Mouse (Mus musculus) liver, embryonic 14.5 days (tissue): ENCODE data around the gene Vps39. TPM values are rescaled to one million over a fixed set of nuclear protein-coding genes. Genes with fewer than 3 reads are reported as not detected.

Source experiments
- ATAC-seq: fragments of 200-750 bp; cut with Nextera tagmentation; 2 replicates; pipeline ENCODE4 v1.8.0; 2017; ENCODE audit warnings: moderate number of reproducible peaks, mild to moderate bottlenecking, moderate library complexity; ENCODE audit not compliant: insufficient read depth
- DNase-seq, 3 experiments: peaks; one replicate each; pipeline ENCODE4 v3.0.0-alpha.2; 2012 to 2013; ENCODE audit warnings: low read depth in 3 of 3, low spot score in 3 of 3
- H3K27ac ChIP-seq: fragments of 300-500 bp; sonication (generic); 2 replicates; pipeline ENCODE4 v1.5.1; 2014; ENCODE audit warnings: moderate library complexity, mild to moderate bottlenecking, control low read depth, inconsistent platforms
- H3K27me3 ChIP-seq: fragments of 300-500 bp; sonication (generic); 2 replicates; pipeline ENCODE4 v1.6.1; 2014; ENCODE audit warnings: mild to moderate bottlenecking, low read length, moderate library complexity; ENCODE audit not compliant: control insufficient read depth, insufficient read depth
- H3K36me3 ChIP-seq: fragments of 300-500 bp; sonication (generic); replicated peaks from 2 replicates; pipeline ENCODE4 v1.6.1; 2014; ENCODE audit warnings: low read depth; ENCODE audit not compliant: control insufficient read depth, insufficient read depth
- H3K4me1 ChIP-seq, 2 experiments: fragments of 200-500 bp in 1 of 2; fragments of 300-500 bp in 1 of 2; sonication (generic) in 1 of 2; replicated peaks; 2 replicates each; pipeline ENCODE4 v1.6.1; 2012 to 2014; ENCODE audit warnings: antibody characterized with exemption in 1 of 2, inconsistent platforms in 1 of 2, low read length in 1 of 2; ENCODE audit not compliant: control insufficient read depth in 2 of 2, insufficient read depth in 2 of 2
- H3K4me2 ChIP-seq: fragments of 300-500 bp; sonication (generic); 2 replicates; pipeline ENCODE4 v1.6.1; 2014; ENCODE audit warnings: low read depth, mild to moderate bottlenecking, control low read depth, moderate library complexity
- H3K4me3 ChIP-seq, 2 experiments: fragments of 200-500 bp in 1 of 2; fragments of 300-500 bp in 1 of 2; sonication (generic) in 1 of 2; 2 replicates each; pipeline ENCODE4 v1.5.1; 2012 to 2014; ENCODE audit warnings: low read depth in 2 of 2, low read length in 2 of 2, mild to moderate bottlenecking in 2 of 2, control low read depth in 1 of 2, inconsistent platforms in 1 of 2, moderate library complexity in 1 of 2; ENCODE audit not compliant: insufficient read depth in 1 of 2
- H3K9ac ChIP-seq: fragments of 300-500 bp; sonication (generic); replicated peaks from 2 replicates; pipeline ENCODE4 v1.6.1; 2014; ENCODE audit warnings: mild to moderate bottlenecking, control low read depth, moderate library complexity
- H3K9me3 ChIP-seq: fragments of 300-500 bp; sonication (generic); 2 replicates; pipeline ENCODE4 v1.6.1; 2016; ENCODE audit warnings: low read length, mixed read lengths; ENCODE audit not compliant: control insufficient read depth
- CTCF ChIP-seq: IDR thresholded peaks from 2 replicates; pipeline ENCODE4 v1.5.1; 2016; ENCODE audit warnings: antibody characterized with exemption, low read depth, control low read depth
- EP300 ChIP-seq: IDR thresholded peaks from 2 replicates; pipeline ENCODE4 v1.6.1; 2016; ENCODE audit warnings: antibody characterized with exemption, low read depth
- WGBS: fragments of 180-500 bp; shearing (Covaris S2); extraction: QIAGEN DNeasy Blood & Tissue Kit; methylation state at CpG from one replicate; pipeline ENCODE4 v1.1.7; 2014; ENCODE audit not compliant: insufficient replicate concordance; 5-methylcytosine and 5-hydroxymethylcytosine counted together
- polyA plus RNA-seq, 2 experiments: library from polyadenylated mRNA; depleted of rRNA in 1 of 2; stranded (reverse) in 1 of 2; unstranded in 1 of 2; fragments of >200 nt; fragmentation: Nextera tagmentation in 1 of 2; extraction: Ambion mirVana in 1 of 2; gene quantifications; 2 replicates each; pipeline versions ENCODE4 v1.2.1 to v1.2.3; 2012 to 2014

Gene Vps39
- polyA plus RNA-seq, 2 experiments = 6.6 to 6.9 TPM

- WGBS = 70% methylated on average over 4 of the region's 4 CpGs
- Histone ChIP-seq H3K27ac (no peak overlapping the region), H3K4me2 (no peak overlapping the region), H3K36me3 (peaks cover 19% of the 10 kb centered on the region), H3K9me3 (no peaks in the 10 kb centered on the region), H3K27me3 (no peaks in the 10 kb centered on the region), H3K4me1 (no peaks in the 10 kb centered on the region), H3K4me3 (no peak overlapping the region), H3K9ac (no peak overlapping the region)
- ATAC-seq (no peak), DNase-seq (no peak)
- TF ChIP-seq CTCF (no peak), EP300 (no peak)
These were observed 21.4 kb downstream of the Vps39 start for GRCm38 (mm10) chr2:120331575-120331974.

- no peak overlapping the region for H3K4me2 ChIP-seq
- TF ChIP-seq CTCF (no peak), EP300 (no peak)
- ATAC-seq (no peak), DNase-seq (no peak)
- no peak overlapping the region for H3K27ac ChIP-seq
- WGBS = 59% methylated on average over 4 of the region's 4 CpGs
- H3K4me3 ChIP-seq = no peak overlapping the region
- H3K27me3 ChIP-seq = no peaks in the 10 kb centered on the region
- H3K9me3 ChIP-seq = no peaks in the 10 kb centered on the region
- H3K9ac ChIP-seq = no peak overlapping the region
- H3K4me1 ChIP-seq = no peaks in the 10 kb centered on the region
- H3K36me3 ChIP-seq = no peaks in the 10 kb centered on the region
These were observed 37.9 kb downstream of the Vps39 start for GRCm38 (mm10) chr2:120315077-120315476.

GRCm38 (mm10) chr2:120314487-120314886 is 38.5 kb downstream of the Vps39 start:
- Histone ChIP-seq H3K36me3 (no peaks in the 10 kb centered on the region), H3K4me2 (no peak overlapping the region), H3K27me3 (no peaks in the 10 kb centered on the region), H3K27ac (no peak overlapping the region), H3K4me3 (no peak overlapping the region), H3K9ac (no peak overlapping the region), H3K4me1 (no peaks in the 10 kb centered on the region), H3K9me3 (no peaks in the 10 kb centered on the region)
- no peak for TF ChIP-seq CTCF
- no peak for TF ChIP-seq EP300
- ATAC-seq (no peak), DNase-seq (no peak)
- WGBS = 74% methylated on average over 4 of the region's 4 CpGs

GRCm38 (mm10) chr2:120313976-120314375 is 39.0 kb downstream of the Vps39 start, which contains the start of gene Pla2g4f:
Pla2g4f (minus strand) TSS chr2:120314165.
- Histone ChIP-seq H3K9me3 (no peaks in the 10 kb centered on the region), H3K4me2 (no peak within 1 kb of the TSS), H3K27ac (no peak within 1 kb of the TSS), H3K4me3 (no peak within 1 kb of the TSS), H3K36me3 (no peaks in the 10 kb centered on the region), H3K27me3 (no peaks in the 10 kb centered on the region), H3K9ac (no peak within 1 kb of the TSS), H3K4me1 (no peaks in the 10 kb centered on the region)
- DNase-seq = no peak
- TF ChIP-seq CTCF (no peak), EP300 (no peak)
- ATAC-seq = no peak
- WGBS = 31% methylated on average over 3 of the region's 3 CpGs

- DNase-seq (no peak), ATAC-seq (no peak)
- Histone ChIP-seq H3K27ac (no peak overlapping the region), H3K9me3 (no peaks in the 10 kb centered on the region), H3K9ac (no peak overlapping the region), H3K27me3 (no peaks in the 10 kb centered on the region), H3K36me3 (no peaks in the 10 kb centered on the region), H3K4me3 (no peak overlapping the region), H3K4me1 (no peaks in the 10 kb centered on the region), H3K4me2 (no peak overlapping the region)
- TF ChIP-seq EP300 (no peak), CTCF (no peak)
- 59% methylated on average over 7 of the region's 7 CpGs for WGBS
These were observed 40.6 kb downstream of the Vps39 start for GRCm38 (mm10) chr2:120312276-120312825.
